Mouse (Mus musculus): ENCODE measurements at regions not wholly inside any gene's neighbourhood (a gene's known extent, or its start where the extent isn't known, plus 50 kb on each side); places are given as distances from the start of the nearest gene placed in this dataset.

GRCm38 (mm10) chr1:65687322-65687721, 239.0 kb upstream of the Crygf start:
- TF ChIP-seq CTCF (IDR thresholded peaks at IDR 0.05; ENCODE audit: low read depth) = no peak
- no peak for TF ChIP-seq EP300 (IDR thresholded peaks at IDR 0.05; ENCODE audit: low read depth)

All from liver, postnatal 0 days (tissue).